ENCODE assay signal across 8 mouse cellular contexts in the genomic region with DNA sequence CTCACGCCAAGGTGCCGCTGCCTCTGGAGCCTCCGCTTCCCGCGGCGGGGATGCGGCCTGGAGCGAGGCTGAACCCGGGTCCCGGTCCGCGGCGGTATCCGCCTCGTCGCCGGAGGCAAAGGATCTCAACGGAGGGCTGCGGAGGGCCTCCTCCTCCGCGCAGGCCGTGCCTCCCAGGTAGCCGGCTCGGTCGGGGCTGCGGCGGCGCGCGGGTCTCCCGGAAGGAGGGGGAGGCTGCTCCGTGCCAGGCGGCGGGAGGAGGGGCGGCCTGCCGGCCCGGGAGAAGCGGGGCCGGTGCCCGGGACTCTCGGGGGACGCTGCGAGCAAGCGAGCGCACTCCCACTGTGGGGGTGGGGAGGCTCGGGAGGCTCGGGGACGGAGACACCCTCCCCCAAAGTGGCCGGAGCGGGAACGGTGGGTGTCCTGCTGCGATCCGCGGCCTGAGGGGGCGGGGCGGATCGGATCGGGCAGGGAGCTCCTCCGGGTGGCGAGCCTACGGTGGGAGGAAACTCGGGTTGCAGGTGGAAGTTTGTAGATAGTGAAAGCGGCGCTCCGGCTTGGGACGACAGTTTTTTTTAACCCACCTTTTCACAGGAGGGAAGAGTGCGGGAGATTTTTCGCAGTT. TPM values are rescaled to one million over a fixed set of nuclear protein-coding genes. Genes with fewer than 3 reads are reported as not detected.
DNase-seq lines count a peak whose midpoint lies in the region; ATAC-seq lines count a peak whose summit lies in the region.

No protein-coding gene starts in this region.

- H3K9ac ChIP-seq in forebrain, embryonic 12.5 days, result peak overlapping the region; percentile 96
- peak overlapping the region; percentile 96 for H3K9ac ChIP-seq in hindbrain, embryonic 16.5 days (ENCODE audit: low read depth, low read length)
- peak overlapping the region; percentile 85 for H3K9ac ChIP-seq in midbrain, embryonic 14.5 days (replicated peaks; ENCODE audit: low read length)
- peak overlapping the region; percentile 84 for H3K9ac ChIP-seq in stomach, embryonic 14.5 days (replicated peaks; ENCODE audit: low read depth, low read length)

- under 1% methylated on average over 52 of the region's 68 CpGs for WGBS in forebrain, embryonic 12.5 days
- WGBS in hindbrain, embryonic 16.5 days, result under 1% methylated on average over 52 of the region's 68 CpGs
- WGBS in midbrain, embryonic 14.5 days, result 0% methylated on average over 60 of the region's 68 CpGs
- WGBS in stomach, embryonic 14.5 days, result under 1% methylated on average over 65 of the region's 68 CpGs

- peak; percentile 67 for ATAC-seq in forebrain, embryonic 12.5 days (ENCODE audit: low FRiP score)
- ATAC-seq in hindbrain, embryonic 16.5 days, result peak; percentile 49
- ATAC-seq in midbrain, embryonic 14.5 days (ENCODE audit: low FRiP score, low TSS enrichment), result peak; percentile 59; the same call in 1 of the 2 replicates
- ATAC-seq in stomach, embryonic 14.5 days (ENCODE audit: insufficient number of reproducible peaks, insufficient read depth, low FRiP score, low read depth), result peak; percentile 64

- DNase-seq in layer of hippocampus, adult 11-12 months (ENCODE audit: low spot score), result peak; percentile 24
- no peak for DNase-seq in layer of hippocampus, adult 18-20 months (ENCODE audit: low spot score in 2 of 2)
- DNase-seq in c-Kit-negative CD71-positive TER-119-positive erythroid progenitor cells, embryonic 14.5 days (ENCODE audit: low read depth, low spot score), result peak; percentile 59
- DNase-seq in liver, result peak; percentile 85
- DNase-seq in midbrain, embryonic 14.5 days, result peak; percentile 68

- H3K4me3 ChIP-seq in forebrain, embryonic 12.5 days (replicated peaks), result peak overlapping the region; percentile 99
- peak overlapping the region; percentile 99 for H3K4me3 ChIP-seq in hindbrain, embryonic 16.5 days (ENCODE audit: low read length)
- peak overlapping the region; percentile 86 for H3K4me3 ChIP-seq in midbrain, embryonic 14.5 days (replicated peaks; ENCODE audit: low read depth, low read length)
- peak overlapping the region; percentile 96 for H3K4me3 ChIP-seq in stomach, embryonic 14.5 days (ENCODE audit: low read depth, low read length)

- peaks cover 18% of the 10 kb centered on the region for H3K4me1 ChIP-seq in forebrain, embryonic 12.5 days
- peaks cover 13% of the 10 kb centered on the region for H3K4me1 ChIP-seq in hindbrain, embryonic 16.5 days (ENCODE audit: control insufficient read depth, insufficient read depth, low read depth, low read length)
- H3K4me1 ChIP-seq in midbrain, embryonic 14.5 days (ENCODE audit: control insufficient read depth, insufficient read depth, low read length), result peaks cover 9% of the 10 kb centered on the region
- H3K4me1 ChIP-seq in stomach, embryonic 14.5 days (ENCODE audit: control insufficient read depth, insufficient read depth, low read length), result peaks cover 3% of the 10 kb centered on the region; the same call in 1 of the 2 replicates

- H3K36me3 ChIP-seq in forebrain, embryonic 12.5 days (replicated peaks), result peaks cover 9% of the 10 kb centered on the region
- no peaks in the 10 kb centered on the region for H3K36me3 ChIP-seq in hindbrain, embryonic 16.5 days (ENCODE audit: control insufficient read depth, insufficient read depth, low read length)
- peaks cover 9% of the 10 kb centered on the region; the same call in 1 of the 2 replicates for H3K36me3 ChIP-seq in midbrain, embryonic 14.5 days (ENCODE audit: control insufficient read depth, insufficient read depth, low read length)
- H3K36me3 ChIP-seq in stomach, embryonic 14.5 days (ENCODE audit: control insufficient read depth, insufficient read depth, low read length), result peaks cover 4% of the 10 kb centered on the region; the same call in 1 of the 2 replicates

- no peaks in the 10 kb centered on the region for H3K27me3 ChIP-seq in forebrain, embryonic 12.5 days
- no peaks in the 10 kb centered on the region for H3K27me3 ChIP-seq in hindbrain, embryonic 16.5 days (replicated peaks; ENCODE audit: control insufficient read depth, insufficient read depth, low read length)
- no peaks in the 10 kb centered on the region for H3K27me3 ChIP-seq in midbrain, embryonic 14.5 days (ENCODE audit: control insufficient read depth, insufficient read depth, low read length)
- H3K27me3 ChIP-seq in stomach, embryonic 14.5 days (ENCODE audit: control insufficient read depth, insufficient read depth, low read length), result no peaks in the 10 kb centered on the region

- H3K4me2 ChIP-seq in forebrain, embryonic 12.5 days, result peak overlapping the region; percentile 68
- peak overlapping the region; percentile 83 for H3K4me2 ChIP-seq in hindbrain, embryonic 16.5 days (ENCODE audit: low read length)
- peak overlapping the region; percentile 82 for H3K4me2 ChIP-seq in midbrain, embryonic 14.5 days (ENCODE audit: low read length)
- peak overlapping the region; percentile 68 for H3K4me2 ChIP-seq in stomach, embryonic 14.5 days (replicated peaks; ENCODE audit: low read depth, low read length)

- H3K27ac ChIP-seq in forebrain, embryonic 12.5 days, result peak overlapping the region; percentile 89
- peak overlapping the region; percentile 88 for H3K27ac ChIP-seq in hindbrain, embryonic 16.5 days (ENCODE audit: low read depth, low read length)
- peak overlapping the region; percentile 89 for H3K27ac ChIP-seq in midbrain, embryonic 14.5 days (replicated peaks; ENCODE audit: low read depth, low read length)
- peak overlapping the region; percentile 91 for H3K27ac ChIP-seq in stomach, embryonic 14.5 days (ENCODE audit: low read length)

- H3K9me3 ChIP-seq in forebrain, embryonic 12.5 days, result no peaks in the 10 kb centered on the region
- no peaks in the 10 kb centered on the region for H3K9me3 ChIP-seq in hindbrain, embryonic 16.5 days (ENCODE audit: control insufficient read depth, low read length)
- H3K9me3 ChIP-seq in midbrain, embryonic 14.5 days (ENCODE audit: control insufficient read depth, low read length), result no peaks in the 10 kb centered on the region
- H3K9me3 ChIP-seq in stomach, embryonic 14.5 days (ENCODE audit: control insufficient read depth, low read depth, low read length), result no peaks in the 10 kb centered on the region

RNA-seq across cellular contexts. Expression of gene Msh6, which starts 0.5 kb away (rescaled TPM):
- 10 to 100 TPM; 14.6 to 15.3 TPM for total RNA-seq in layer of hippocampus, adult 18-20 months (2021)
- polyA plus RNA-seq in forebrain, embryonic 12.5 days (2016; fragmentation: Nextera tagmentation; extraction: Ambion mirVana), result 84.7 and 85.5 TPM in 2 replicates
- polyA plus RNA-seq in hindbrain, embryonic 16.5 days (2015; fragmentation: Nextera tagmentation; extraction: Ambion mirVana), result 26.7 and 30.4 TPM in 2 replicates
- polyA plus RNA-seq in midbrain, embryonic 14.5 days (2014; fragmentation: Nextera tagmentation; extraction: Ambion mirVana), result 25.0 and 35.8 TPM in 2 replicates
- polyA plus RNA-seq in stomach, embryonic 14.5 days (2014; fragmentation: Nextera tagmentation; extraction: Ambion mirVana), result 50.6 and 55.0 TPM in 2 replicates

RNA-seq across cellular contexts. Expression of gene Rpl36-ps4, which starts 54.6 kb away (rescaled TPM):
- total RNA-seq in layer of hippocampus, adult 18-20 months (2021), result not detected
- not detected in 2 replicates for polyA plus RNA-seq in forebrain, embryonic 12.5 days (2016; fragmentation: Nextera tagmentation; extraction: Ambion mirVana)
- polyA plus RNA-seq in hindbrain, embryonic 16.5 days (2015; fragmentation: Nextera tagmentation; extraction: Ambion mirVana), result not detected in 2 replicates
- polyA plus RNA-seq in midbrain, embryonic 14.5 days (2014; fragmentation: Nextera tagmentation; extraction: Ambion mirVana), result not detected in 2 replicates
- polyA plus RNA-seq in stomach, embryonic 14.5 days (2014; fragmentation: Nextera tagmentation; extraction: Ambion mirVana), result not detected in 2 replicates

Comparison
In these comparisons a context has a peak if more than half of its experiments do, and no peak if none do; other contexts are left out.
1. DNase-seq: peak in layer of hippocampus, adult 11-12 months (single experiment), c-Kit-negative CD71-positive TER-119-positive erythroid progenitor cells, embryonic 14.5 days (single experiment), liver (single experiment) and midbrain, embryonic 14.5 days (single experiment); none in layer of hippocampus, adult 18-20 months (0 of 2).
2. Peak in every context shown above with its lines, with median percentiles within 50 percentile points of each other: ATAC-seq, H3K27ac ChIP-seq, H3K4me2 ChIP-seq, H3K4me3 ChIP-seq and H3K9ac ChIP-seq.